Mouse (Mus musculus) brain, embryonic 18.5 days (tissue): Measurements from ENCODE around the gene Astn2.
A peak's percentile ranks its signal among the peaks of the same experiment; 100 is the strongest.

Experiments
- DNase-seq: peaks from one replicate; pipeline ENCODE4 v3.0.0-alpha.2; 2012; ENCODE audit warnings: low read depth, low spot score

Gene Astn2

GRCm38 (mm10) chr4:65674267-65674978 lies 730.0 kb downstream of the Astn2 start:
- DNase-seq: no peak

DNA sequence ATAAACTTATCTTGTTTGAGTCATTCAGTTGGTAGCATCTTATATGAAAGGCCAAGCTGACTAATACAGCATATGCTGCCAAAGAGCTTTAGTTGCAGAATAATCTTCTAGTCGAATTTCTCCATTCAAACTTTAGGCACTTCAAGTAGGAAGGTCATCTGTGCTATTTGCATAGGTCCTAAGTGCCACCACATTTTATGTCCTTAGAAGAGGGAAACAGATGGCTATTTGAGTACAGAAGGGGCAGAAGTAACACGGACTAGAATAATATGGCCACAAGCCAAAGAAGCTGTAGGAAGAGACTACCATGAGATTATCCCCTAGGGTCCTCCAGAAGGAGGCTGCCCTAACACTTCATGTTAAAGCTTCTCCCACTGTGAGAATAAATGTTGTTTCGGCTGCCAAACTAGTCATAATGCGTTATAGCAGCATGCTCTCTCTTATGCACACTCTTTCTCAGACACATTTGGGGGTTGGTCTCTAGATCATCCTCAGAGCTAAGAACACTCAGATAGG lies 730.9 kb downstream of the Astn2 start:
- no peak for DNase-seq

DNA sequence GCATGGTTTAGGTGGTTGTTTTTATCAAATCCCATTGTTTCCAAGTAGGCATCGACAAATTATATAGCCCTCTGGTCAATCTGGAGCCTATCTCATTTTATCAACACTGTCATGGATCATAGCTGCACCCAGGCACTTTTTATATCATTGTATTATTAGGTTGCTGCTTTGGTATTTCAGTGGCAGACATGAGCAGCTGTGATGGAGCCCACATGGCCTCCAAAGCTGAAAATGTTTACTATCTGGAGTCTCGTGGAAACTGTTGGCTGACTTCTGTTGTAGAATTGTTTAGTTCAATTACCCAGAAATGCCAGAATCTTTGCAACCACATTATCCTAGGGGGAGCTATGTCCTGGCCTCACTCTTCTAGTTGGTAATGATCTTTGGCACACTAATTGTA lies 732.1 kb downstream of the Astn2 start:
- DNase-seq: no peak

GRCm38 (mm10) chr4:65671585-65672184 lies 732.7 kb downstream of the Astn2 start:
- DNase-seq: no peak

GRCm38 (mm10) chr4:65667030-65667610 lies 737.3 kb downstream of the Astn2 start:
- DNase-seq: no peak

- DNase-seq: no peak
Measured at GRCm38 (mm10) chr4:65663176-65663575, 741.2 kb downstream of the Astn2 start.

DNA sequence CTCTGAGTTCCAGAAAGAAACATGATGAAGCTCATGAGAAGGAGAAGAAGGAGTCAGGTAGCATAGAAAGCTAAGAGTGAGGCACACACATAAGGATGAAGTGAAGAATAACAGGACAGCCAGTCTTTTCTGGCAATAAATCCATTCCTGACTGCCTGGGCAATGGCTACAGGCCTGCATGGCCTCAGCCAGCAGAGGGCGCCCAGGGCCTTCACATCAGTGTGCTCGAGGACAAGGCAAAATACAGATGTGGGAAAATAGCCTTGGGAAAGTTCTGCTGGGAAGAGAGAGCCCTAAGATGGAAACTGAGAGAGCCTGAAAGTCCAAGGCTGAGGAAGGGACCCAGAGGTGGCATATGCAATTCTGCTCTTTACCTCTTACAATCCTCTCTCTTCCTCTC lies 749.7 kb downstream of the Astn2 start:
- peak; percentile 59 for DNase-seq

GRCm38 (mm10) chr4:65642611-65643010 lies 761.8 kb downstream of the Astn2 start:
- DNase-seq: no peak

GRCm38 (mm10) chr4:65638231-65638630 lies 766.2 kb downstream of the Astn2 start:
- no peak for DNase-seq

DNA sequence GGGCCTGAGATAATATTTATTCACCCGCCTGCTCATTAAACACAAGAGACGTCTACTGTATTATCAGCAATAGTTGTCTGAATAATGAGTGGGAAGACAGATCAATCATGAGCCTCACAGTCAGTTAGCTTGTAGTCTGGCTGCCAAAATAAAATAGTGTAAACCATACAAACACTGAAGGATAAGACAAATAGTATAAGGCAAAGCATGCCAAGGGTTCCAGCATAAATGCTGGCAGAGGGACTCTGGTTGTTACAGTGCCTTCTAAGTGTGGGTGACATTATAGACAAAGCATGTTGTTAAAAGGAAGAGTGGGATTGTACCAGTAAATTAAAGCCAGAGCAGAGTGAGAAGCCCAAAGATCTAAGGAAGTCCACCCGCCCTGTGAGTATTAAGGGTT lies 784.3 kb downstream of the Astn2 start:
- no peak for DNase-seq

GRCm38 (mm10) chr4:65613135-65613534 lies 791.3 kb downstream of the Astn2 start:
- no peak for DNase-seq

- DNase-seq: no peak
Measured at GRCm38 (mm10) chr4:65610896-65611295, 793.5 kb downstream of the Astn2 start.

DNA sequence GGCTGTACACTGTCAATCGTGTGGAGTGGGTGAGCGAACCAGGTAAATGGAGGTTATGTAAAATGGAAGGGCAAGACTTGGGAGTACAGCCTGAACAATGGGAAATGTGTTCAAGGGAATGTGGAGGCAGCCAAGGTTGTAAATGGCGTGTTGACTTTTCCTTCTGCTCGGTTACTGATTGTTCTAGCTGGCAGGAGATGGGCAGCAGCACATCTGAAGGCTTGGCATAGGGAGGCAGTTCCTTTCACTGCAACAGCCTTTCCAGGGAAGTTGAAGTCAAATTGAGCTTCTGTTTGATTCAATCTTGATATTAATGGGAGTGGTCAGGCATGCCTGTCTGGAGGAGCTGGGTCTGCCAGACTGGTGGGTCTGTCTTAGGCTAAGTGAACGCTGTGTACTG lies 794.1 kb downstream of the Astn2 start:
- no peak for DNase-seq

- DNase-seq: no peak
Measured at GRCm38 (mm10) chr4:65608112-65608511, 796.3 kb downstream of the Astn2 start.

GRCm38 (mm10) chr4:65607184-65607631 lies 797.2 kb downstream of the Astn2 start:
- no peak for DNase-seq

DNA sequence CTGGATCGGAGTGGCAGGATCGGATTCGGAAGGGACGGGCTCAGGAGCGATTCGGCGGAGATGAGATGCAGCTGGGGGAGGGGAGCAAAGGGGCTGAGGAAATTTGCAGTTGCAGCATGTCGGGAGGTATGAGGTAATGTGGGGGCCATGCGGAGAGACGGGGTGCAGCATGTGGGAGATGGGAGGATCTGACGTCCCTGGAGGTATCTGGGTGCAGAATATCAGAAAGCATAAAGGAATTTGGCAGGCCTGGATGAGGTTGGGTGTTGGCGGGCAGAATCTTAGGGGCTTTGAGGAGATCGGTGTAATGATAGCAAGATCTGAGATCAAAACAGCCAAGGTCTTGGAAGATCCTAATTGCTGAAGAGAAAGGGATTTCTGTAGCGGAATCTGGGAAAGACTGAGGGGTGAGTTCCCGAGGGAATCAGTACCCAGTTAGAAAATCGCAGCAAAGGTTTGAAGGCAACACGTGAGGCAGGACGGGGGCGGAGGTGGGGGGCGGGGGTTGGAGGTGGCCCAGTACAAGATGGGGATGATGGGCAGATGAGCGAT lies 799.2 kb downstream of the Astn2 start:
- no peak for DNase-seq

DNA sequence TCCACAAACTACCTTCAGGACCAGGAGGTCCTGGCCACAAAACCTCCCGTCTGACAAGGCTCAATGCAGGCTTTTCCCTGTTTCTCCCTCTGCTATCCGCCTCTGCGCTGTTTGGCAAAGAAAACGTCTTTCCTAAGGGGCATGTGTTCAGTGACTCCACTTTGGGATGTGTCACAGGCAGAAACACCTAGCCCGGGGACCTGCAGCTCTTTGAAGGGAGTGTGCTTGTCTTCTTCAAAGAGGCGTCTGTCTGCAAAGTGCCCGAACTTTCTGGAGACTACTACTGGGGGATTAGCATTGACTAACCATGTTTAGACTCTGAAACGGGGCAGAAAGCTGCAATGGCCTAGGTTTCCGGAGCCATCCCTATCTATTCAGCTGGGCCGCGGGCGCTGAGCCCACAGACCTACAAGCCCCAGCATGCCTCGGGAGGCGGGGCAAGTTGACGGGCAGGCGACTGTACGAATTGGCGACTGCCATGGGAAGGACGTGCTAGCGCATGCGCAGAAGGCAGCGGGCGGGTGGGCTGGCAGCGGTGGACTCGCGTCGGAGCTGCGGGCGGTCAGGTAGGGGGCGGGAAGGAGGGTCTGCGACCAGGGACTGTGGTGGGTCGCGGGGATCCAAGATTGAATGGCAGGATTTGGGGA lies 799.8 kb downstream of the Astn2 start, which contains the start of gene Trim32:
TSS of gene Trim32 (plus strand) at position 483 of the 647 bp plus-strand sequence.
- peak; percentile 92 for DNase-seq

DNA sequence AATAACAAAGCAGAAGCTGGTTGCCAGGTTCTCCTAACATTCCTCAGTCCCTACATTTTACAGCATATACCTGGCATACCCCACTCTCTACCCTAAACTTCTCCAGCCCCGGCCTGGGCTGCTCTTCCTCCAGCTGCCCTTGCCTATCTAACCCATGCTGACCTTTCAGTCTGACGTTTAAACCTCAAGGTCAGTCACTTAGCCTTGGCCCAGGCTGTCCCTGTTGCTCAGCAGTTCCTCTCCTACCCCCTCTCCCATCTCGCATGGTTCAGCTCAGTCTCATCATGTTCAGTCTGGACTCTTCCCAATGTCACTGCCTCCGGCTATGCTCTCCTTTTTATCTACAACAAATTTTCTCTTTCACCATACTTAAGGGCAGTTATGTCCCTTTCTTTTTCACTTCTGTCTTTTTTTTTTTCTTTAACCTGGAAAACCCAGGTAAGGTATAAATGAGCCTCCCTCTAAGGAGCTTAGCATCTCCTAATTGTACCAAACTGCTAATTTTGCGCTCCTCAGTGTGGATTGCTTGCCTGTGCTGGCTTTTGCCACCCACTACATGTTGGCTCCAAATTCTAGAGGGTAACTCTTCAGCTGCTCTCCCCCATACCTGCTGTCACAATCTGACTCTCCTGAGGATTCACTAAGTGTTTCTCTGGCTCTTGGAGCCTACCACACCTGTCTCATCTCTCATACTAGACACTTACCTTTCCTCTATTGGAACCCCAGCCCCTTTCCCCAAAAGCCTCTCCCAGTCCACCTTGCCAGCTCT lies 809.6 kb downstream of the Astn2 start:
- no peak for DNase-seq

DNA sequence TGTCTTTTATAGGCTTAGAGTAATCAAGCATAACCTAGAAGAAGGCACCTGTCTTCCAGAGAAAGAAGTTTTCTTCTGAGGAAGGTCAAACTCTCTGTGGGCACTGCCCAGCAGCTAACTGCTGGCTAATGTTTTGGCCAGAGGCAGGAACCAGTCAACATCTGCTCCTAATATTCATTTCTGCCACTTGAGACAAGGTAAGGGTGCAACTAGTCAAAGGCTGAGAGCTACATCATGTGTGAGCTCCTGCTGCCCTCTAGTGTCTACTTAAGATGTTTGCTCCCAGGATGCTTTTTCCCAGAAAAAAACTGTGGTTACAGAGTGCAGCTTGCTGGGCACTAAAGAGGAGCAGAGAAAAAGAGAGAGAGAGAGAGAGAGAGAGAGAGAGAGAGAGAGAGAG lies 814.6 kb downstream of the Astn2 start:
- DNase-seq: no peak

DNA sequence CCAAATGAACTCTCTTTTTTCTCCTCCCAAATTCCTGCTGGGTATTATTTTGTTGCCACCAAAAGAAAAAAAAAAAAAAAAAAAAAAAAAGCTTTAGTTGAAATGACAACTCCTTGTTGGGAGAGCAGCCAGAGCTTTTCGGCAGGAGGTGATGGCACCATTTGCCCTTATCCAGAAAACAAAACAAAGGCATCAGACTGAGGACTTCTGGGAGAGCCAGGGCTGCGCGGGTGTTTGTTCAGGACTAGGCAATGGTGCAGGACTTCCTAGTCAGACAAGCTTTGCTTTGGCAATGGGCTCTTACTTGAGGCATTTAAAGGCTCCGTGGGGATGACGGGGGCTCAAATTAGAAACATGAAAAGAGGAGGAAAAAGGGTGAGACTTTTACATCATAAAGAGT lies 817.5 kb downstream of the Astn2 start:
- DNase-seq: no peak

DNA sequence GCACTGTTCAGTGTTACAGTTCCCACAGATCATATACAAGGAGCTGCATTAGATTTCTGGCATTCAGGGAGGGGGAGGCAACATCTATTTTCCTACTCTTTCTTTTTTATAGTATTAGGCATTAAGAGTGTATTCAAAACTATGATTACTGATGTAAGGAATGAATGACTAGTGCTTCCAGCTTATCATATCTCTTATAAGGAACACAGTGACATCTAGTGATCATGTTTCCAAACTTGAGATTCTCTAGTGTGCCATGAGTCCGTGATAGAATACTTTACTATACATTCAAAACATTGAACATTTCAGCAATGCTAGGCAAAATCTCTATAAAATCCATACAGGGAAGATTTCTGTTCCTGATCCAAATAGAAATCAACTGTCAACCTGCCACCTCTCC lies 824.2 kb downstream of the Astn2 start:
- DNase-seq: no peak
